Mouse (Mus musculus) T-cell, adult 66 days (primary cell): ENCODE measurements around the gene P2ry4. TPM values are rescaled to one million over a fixed set of nuclear protein-coding genes. Genes with fewer than 3 reads are reported as not detected.

Source experiments
- total RNA-seq, 2 experiments: library from RNA; stranded (reverse); gene quantifications; 3 replicates in 1 of 2; 4 replicates in 1 of 2; pipeline ENCODE4 v1.2.4; 2023

Gene P2ry4
- not detected for total RNA-seq

GRCm38 (mm10) chrX:100594791-100595190 lies at the start of gene P2ry4:
P2ry4 (minus strand) TSS chrX:100594869.

GRCm38 (mm10) chrX:100625802-100626793 lies 31.4 kb upstream of the P2ry4 start, which contains the start of gene Pdzd11:
Pdzd11 (minus strand) TSS chrX:100626568.

GRCm38 (mm10) chrX:100625546-100625801 lies 30.8 kb upstream of the P2ry4 start, which contains the start of gene Kif4:
Kif4 (plus strand) TSS chrX:100625737.

GRCm38 (mm10) chrX:100605314-100605713 lies 10.6 kb upstream of the P2ry4 start, which contains the start of gene Arr3:
Arr3 (plus strand) TSS chrX:100605497.

GRCm38 (mm10) chrX:100571951-100572350 lies 22.7 kb downstream of the P2ry4 start, which contains the start of gene Awat1:
Awat1 (plus strand) TSS chrX:100572251.

Other genes with a start within 250 kb of the P2ry4 start
- not detected for gene Otud6a, start 165.9 kb downstream of the P2ry4 start, total RNA-seq
- gene Awat2, start 152.2 kb downstream of the P2ry4 start, total RNA-seq: under 1 TPM; 0.47 to 0.79 TPM
- 10 to 100 TPM; 65.0 to 69.3 TPM for gene Igbp1, start 100.6 kb downstream of the P2ry4 start, total RNA-seq
- under 1 TPM in 1 of 2 experiments, not detected in 1; 0.12 TPM for gene Dgat2l6, start 70.0 kb downstream of the P2ry4 start, total RNA-seq
- not detected for gene Awat1, start 22.6 kb downstream of the P2ry4 start, total RNA-seq
- not detected for gene Arr3, start 10.6 kb upstream of the P2ry4 start, total RNA-seq
- gene Kif4, start 30.9 kb upstream of the P2ry4 start, total RNA-seq: 1 to 10 TPM in 1 of 2 experiments, under 1 TPM in 1; 0.59 to 2.9 TPM
- 10 to 100 TPM; 15.6 to 20.7 TPM for gene Pdzd11, start 31.7 kb upstream of the P2ry4 start, total RNA-seq
- not detected for gene Gdpd2, start 135.0 kb upstream of the P2ry4 start, total RNA-seq
- gene Dlg3, start 172.9 kb upstream of the P2ry4 start, total RNA-seq: 10 to 100 TPM in 1 of 2 experiments, 1 to 10 TPM in 1; 5.8 to 10.5 TPM